Mouse (Mus musculus) cerebellum, postnatal 36 days (tissue): ENCODE measurements around the gene Angpt4.
A peak's percentile ranks its signal among the peaks of the same experiment; 100 is the strongest.

ENCODE experiments used
- DNase-seq, 2 experiments: peaks; one replicate each; pipeline ENCODE4 v3.0.0; 2021 to 2022; ENCODE audit warnings: mixed read lengths in 2 of 2

Gene Angpt4

DNA sequence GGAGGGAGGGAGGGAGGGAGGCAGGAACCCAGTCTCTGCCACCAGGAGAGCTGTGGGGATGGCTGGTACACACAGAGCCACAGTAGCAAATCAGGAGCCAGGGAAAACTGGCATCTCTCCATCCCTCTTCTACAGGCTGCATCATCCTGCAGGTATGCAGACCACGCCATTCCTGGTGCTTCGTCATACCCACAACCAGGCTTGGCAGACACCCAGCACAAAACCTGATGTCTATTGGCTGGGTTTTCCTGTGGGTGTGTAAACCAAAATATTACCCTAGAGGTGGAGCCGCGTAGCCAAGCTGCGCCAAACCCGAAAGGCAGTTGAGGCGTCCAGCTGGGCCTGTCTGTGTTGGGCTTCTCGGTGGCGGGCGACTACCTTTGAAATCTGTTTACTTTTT lies 51.5 kb downstream of the Angpt4 start:
- DNase-seq: peak; percentile 79

DNA sequence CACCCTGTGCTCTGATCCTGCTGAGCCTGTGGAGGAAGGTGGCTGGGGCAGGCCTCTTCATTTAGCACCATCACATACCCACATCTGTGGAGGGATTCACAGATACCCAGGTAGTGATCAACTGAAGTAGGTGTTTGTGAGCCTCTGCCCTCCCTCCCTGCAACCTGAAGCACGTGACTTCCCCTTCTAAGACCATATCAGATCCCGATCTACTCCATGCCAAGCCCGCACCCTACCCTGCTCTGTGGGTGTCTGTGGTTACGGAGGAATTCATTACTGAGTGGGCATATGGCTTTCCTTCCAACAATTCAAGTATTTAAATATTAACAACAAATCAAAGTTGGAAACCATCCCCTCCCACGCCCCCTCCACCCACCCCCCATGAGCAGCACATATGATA lies 52.3 kb downstream of the Angpt4 start:
- DNase-seq: no peak

DNA sequence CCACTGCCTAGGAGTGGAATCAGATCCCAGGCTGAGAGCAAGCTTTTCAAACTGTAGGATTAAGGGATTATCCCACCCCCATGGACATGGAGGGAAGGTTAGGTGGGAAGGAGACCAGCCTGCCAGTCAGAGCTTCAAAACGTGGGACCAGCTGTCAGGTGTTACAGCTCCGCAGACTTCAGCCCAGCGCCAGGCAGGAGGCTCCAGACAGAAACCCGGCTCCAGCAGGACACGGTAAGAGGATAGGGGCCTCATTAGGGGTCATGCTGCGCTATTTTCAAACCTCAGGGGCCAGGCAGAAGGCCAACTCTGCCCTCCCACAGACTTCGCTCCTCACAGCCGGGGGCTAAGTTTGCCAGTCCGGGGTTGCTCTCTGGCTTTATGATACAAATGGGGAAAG lies 53.0 kb downstream of the Angpt4 start:
- no peak for DNase-seq

DNA sequence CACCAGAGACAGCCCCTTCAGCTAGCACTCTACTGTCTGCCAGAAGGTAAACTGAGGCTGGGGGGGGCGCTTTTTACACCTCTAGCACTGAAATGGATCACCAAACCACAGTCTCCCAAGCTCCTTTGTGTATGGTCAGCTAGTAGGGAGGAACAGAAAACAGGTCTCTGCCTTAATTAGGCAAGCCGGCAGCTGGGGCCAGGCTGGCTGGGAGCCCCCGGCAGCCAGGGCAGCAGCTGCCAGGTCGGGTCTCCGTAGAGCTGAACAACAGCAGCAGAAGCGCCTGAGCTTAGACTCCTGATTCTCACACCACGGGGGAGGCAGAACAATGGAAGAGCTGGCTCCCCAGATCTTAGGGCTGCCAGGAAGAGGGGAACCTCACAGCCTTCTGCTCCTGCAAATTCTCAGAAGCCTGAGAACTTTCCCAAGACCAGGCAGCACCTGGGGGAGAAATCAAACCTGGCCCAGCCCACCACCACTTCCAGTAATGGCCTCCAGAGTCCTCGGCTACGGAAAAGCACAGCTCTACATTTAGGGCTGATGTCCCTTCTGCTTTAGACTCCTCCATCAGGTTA lies 56.3 kb downstream of the Angpt4 start:
- no peak for DNase-seq

DNA sequence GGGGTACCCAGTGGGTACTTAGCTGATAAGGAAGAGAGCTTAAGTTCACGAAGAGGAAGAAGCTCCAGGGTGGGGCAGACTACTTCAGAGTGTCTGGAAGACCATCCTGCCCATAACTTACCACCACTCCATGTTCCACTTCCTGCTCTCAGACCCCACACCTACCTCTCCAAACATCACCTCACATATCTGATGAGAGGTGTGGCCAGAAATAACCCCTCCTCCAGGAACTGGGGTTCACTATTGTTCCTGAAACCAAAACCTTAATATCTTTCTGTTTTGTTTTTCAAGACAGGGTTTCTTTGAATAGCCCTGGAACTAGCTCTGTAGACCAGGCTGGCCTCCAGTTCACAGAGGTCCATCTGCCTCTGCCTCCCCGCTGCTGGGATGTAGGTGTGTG lies 56.8 kb downstream of the Angpt4 start:
- DNase-seq: no peak

DNA sequence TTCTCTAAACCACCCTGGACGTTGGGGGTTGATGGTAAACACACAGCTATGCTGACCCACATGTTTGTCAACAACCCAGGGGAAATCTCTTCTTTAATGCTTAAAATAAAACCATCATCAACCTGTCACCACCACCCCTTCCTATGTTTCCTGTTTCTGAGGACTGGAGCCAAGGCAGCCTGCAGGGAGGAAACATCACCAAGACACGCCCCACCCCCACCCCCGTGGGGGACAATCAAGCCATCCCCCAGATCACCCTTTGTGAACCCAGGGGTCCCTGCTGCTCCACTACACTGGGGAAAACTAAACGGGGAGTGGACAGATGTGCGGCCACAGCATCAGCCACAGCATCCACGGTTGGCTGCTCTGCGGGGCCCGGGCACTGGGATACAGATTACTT lies 57.4 kb downstream of the Angpt4 start:
- DNase-seq: no peak

DNA sequence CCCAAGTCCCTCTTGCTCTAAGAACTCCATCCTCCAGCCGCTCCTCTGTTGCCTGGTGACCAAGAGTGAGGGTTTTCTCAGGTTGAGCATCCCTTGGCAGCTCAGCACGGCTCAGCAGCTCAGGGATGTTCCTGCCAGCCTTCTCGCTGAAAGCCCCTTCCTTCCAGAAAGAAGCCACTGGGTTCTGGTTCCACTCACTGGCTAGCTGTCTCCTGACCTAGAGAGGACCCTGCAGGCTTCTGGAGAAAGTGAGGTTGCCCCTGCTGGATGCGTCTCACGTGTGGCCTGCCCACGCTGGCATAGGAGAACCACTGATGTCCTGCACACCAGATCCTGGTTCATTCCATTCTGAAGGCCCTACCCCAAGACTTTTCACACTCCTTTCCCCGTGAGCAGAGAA lies 58.0 kb downstream of the Angpt4 start:
- DNase-seq: no peak

DNA sequence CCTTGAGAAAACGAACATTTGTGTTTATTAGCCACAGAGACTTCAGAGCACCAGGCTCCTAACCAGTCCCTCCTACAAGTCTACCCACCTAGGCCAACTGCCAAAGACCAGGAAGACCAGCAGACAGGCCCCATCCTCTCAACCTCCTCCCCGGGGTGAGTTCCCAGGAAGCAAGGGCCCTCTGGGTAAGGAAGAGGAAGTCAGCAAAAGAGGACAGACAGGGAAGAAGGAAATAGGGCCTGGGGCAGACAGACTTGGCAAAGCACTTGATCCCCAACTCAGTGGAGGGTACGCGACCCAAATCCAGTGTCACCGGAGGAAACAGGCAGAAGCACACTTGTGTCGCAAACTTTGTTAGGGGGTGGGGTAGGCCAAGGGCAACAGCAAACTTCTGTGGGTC lies 58.4 kb downstream of the Angpt4 start:
- no peak for DNase-seq

DNA sequence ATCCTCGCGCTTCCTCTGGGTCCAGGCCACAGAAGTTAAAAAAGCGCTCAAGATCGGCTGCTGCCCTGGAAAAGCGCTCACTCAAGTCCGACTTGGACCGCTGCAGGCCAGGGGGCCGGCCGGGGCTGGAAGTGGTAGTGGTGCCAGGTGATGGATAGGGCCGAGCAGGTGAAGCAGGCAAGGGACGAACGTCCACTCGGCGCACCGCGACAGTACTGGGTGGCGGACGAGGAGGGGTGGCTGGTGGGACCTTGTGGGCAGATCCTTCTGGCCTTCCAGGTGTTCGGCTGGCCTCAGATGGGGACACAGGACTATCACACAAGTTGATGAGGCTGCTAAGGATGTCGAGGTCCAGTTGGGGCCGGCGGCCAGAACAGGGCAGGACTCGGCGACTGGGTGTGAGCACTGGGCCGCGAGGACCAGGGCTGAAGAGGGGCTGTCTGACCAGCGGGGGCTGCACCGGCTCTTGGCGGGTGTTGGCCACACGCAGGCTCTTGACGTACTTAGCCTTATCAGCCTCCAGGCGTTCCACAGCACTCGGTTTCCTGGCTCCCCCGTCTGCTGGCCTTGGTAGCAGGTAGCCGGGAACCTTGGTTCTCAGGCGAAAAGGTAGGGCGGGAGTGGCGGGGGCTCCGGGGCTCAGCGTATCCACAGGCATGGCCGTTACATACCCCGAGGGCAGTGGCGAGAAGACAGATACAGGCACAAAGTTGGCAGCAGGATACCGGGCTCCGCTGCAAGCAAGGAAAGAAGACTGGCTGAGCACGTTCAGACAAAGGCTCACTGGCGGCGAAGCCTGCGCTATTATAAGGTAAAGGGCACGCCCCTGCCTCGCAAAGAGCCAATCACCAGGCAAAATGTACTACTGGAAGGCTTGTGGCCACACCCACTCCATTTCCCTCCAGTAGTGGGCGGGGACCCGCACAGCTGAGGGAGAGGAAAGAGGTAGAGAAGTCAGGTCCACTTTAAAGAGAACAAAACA lies 59.5 kb downstream of the Angpt4 start:
- peak; percentile 37 to 41 for DNase-seq

DNA sequence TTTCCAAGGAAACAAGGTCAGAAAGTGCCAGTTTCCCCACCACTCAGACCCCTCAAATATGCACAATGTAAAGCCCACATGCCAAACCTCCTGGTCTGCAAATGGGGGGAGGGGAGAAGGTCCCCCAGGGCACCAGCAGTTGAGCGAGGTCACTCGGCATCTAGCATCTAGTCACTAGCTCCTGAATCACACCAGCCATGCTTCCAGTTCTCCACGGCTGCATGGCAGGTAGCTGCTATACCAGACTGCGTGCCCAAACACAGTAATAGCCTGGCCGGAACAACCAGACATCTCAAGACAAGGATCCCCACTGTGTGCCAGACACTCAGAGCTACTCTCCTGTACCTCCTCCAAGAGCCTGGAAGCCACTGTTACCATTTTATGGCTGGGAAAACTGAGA lies 60.7 kb downstream of the Angpt4 start:
- no peak for DNase-seq

DNA sequence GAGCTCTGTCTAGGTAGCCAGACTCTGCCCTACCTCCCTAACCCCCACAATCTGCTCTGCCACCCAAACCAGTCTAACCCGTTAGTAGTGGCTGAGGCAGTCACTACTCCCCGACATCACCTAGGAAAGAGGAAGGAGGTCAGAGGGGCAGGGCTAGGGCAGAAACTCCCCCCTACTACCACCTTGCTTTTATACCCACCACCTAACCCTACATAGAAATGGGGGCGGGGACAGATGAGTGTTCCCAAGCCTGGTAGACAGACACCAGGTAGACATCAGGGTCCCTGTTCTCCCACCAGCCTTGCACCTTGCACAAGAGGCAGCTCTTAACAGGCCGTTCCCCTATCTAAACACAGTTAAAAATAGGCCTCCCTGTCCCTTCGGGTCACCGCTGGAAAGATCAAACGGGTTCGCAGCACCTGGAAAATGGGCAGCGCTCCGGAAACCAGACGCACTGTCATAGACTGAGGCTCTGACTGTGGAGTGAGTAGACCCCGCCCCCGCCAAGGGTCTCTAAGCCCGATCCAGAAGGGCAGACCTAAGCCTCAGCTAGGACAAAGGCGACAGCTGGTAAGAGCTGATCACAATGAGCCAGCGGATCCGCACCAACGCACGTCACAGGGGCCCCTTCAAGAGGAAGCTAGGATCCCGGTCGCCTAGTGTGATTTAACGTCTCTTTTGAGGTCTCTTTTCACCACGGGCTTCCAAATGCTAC lies 62.0 kb downstream of the Angpt4 start:
- DNase-seq: no peak

DNA sequence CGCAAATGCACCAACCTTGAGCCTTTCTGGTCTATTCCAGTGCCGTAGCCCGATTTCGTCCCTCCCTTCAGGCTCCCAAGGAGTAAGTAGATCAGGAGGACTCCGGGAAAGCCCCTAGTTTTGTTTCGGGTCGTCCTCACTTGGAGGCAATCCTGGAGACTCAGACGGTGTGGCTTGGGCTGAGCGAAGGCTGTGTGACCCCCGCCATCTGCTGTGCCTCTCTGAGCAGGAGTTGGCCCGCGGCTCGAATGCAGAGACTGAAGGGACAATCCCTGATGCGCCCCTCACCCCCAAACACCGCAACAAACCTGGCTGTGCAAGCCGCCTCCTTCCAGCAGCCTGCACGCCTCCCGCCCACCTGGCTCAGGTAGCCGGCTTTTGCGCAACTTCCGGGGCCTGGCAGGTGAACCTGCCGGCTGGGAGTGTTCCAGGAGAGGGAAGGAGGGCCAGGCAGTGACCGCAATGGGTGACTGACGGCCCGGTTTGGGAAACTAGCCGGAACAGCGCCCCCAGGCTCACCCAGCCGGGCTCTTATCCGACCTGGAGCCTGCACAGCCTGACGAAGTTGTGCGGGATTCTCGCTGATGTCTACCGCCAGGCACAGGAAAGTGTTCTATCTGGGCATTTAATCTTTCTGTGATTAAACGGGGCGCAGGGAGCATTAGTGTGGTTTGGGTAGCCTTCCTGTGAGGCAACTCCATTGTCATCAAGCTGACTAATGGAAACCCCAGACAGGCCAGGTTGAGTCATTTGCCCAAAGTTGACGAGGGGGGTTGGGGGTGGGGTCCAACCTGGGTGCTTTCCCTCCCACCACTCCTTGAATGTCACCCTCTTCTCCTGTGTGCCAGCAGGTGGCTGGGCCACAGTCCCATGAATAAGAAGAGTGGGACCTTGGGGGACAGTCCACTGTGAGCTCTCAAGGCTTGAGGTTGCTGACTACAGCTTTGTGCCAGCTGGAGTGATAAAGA lies 62.9 kb downstream of the Angpt4 start:
- peak; percentile 31 to 50 for DNase-seq

DNA sequence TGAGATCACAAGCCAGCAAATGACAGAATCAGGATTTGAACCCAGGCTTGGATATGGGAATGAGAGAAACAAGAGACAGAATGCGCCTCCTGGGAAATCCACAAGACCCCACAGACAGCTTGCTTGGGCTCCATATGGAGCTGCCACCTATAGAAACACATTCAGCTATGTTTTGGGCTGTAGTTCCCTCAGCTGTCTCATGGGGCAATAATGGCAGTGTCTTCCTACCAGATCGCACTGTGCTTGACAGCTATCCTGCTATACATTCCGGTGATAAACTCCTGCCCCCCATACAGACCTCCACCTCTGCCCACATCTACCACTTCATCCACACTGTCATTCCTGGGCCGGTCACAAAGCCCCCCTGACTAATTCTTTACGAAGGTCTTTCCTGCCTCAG lies 64.3 kb downstream of the Angpt4 start:
- no peak for DNase-seq

DNA sequence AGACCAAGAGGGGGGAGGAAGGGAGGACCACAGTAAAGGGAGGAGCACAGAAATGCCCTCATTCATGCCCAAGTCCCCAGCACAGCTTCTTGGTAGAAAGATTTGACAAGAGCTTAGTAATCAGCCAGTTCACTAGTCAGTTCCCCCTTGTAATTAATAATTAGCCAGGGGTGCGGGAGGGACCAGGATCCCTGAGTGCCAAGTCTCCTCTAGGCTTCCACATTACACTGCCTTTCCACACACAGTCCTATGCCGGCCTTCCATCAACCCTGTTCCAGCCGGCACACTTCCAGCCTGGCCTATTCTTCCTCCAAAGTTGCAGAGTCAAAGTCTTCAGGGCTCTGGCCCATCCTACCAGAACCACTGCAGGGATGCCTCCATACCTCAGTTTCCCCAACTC lies 65.1 kb downstream of the Angpt4 start:
- DNase-seq: no peak

DNA sequence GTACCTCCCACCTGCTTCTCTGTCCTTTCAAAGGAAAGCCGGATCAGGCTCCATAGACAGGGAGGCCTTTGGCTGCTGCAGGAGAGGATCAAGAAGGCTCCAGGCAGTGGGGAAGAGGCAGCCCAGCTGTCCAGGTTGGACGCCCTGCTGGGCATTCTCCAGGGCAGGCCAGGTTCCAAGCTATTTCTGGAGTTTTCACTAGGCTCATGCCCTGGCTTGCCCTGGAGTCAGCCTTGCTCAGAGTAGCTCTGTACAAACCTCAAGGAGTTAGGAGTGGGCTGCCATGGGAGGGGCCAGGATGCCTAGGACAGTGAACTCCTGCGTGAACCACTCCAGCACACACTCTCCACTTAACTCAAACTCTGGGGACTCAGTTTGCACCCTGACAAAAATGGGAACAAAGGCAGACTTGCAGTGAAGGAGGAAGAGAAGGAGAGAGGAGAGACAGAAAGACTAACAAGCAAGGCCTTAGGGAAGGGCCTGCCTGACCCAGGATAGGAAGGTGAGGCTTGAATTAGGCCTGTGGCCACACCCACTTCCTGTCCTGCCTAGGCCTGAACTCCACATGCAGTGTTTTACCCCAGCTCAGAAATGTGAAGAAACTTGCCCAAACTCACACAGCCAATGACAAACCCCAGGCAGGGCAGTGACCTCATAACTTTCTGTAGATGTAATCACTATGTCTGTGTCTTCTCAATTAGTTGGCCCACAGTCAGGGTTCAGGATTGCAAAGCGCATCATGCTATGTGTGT lies 66.9 kb downstream of the Angpt4 start:
- peak; percentile 76 to 78 for DNase-seq

DNA sequence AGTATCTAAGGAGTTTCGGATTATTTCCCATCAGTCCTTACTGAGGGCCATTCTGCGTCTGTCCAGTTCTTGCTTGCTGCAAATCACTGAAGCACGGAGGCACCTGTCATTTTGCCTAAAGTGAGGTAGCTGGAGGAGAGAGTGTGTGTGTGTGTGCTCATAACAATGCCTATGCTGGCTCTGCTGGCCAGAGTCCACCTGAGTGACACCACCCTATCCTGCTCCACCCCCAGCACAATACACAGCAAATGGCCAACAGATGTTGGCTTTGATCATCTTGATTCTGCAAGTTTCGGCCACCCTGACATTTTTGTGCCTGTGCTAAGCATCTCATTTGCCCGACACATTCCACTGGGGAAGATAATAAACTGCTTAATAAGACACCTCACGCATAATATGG lies 67.5 kb downstream of the Angpt4 start:
- no peak for DNase-seq

DNA sequence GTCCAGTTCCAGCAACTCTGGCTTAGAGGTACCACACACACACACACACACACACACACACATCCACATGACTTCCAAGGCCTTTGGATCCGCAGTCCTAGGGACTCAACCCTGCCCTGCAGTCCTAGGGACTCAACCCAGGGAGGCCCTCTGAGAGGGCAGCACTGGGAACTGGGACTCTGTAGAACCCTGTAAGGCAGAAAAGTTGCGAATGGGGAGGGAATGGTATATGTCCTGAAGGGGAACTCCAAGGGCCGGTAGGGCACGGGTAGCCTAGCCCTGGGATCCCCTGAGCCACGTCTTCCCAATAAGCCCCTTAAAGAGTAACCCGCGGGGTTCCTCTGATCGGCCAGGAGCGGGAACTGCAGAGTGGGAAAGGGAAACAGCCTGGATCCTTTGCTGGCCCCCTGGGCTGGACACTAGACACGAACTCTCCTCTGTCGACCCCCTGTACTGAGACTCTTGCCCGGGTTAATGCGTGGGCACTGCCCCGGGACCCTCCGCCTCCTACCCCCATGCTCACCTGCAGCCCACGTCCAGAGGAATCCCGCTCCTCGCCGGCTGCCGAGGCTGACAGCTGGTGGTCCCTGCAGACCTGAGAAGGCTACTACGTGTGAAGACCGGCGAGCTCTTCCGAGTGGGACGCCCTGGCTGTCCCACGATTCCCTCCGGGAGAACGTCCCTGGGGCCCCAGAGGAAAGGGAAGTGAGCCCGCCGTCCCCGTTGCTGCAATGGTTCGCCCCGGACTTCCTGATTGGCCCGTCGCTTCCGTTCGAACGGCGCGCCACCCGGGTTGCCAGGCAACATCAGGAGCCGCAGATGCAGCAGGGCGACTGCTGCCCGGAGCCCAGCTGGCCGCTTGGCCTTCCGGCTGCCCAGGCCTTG lies 68.7 kb downstream of the Angpt4 start, which contains the start of gene Fam110a:
Gene Fam110a (minus strand): TSS at position 750 of the 885 bp plus-strand sequence.
- peak; percentile 86 to 88 for DNase-seq

DNA sequence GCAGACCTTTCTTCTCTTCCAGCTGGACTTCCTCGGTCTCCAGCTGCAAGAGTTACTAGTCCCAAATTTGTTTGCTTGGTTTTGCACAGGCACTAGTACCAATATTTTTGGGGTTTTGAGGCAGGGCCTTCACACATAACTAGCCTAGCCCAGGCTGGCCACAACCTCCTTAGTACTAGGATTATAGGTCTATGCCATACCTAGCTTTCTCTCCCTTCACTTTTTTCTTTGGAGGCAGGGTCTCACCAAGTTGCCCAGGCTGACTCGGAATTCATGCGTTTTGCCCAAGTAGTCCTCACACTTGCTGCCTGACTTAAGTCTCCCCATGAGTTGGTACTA lies 69.3 kb downstream of the Angpt4 start:
- DNase-seq: no peak

DNA sequence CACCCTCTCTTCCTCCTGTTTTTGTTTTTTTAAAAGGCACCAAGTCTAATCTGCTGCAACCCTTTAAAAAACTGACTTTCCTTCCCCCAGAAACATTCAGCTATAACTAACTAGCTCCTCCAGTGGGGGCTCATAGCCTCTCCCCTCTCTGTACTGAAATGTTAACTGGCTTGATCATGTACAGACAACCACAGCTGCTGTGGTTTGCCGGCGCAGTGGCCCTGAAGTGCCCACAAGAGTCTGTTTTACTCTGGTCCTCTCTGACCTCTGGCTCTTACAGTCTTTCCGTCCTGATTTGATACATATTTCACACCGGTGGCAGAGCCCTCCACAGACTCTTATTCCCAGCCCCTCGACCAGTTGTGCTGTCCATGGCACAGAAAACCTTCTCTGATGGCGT lies 70.3 kb downstream of the Angpt4 start:
- no peak for DNase-seq

DNA sequence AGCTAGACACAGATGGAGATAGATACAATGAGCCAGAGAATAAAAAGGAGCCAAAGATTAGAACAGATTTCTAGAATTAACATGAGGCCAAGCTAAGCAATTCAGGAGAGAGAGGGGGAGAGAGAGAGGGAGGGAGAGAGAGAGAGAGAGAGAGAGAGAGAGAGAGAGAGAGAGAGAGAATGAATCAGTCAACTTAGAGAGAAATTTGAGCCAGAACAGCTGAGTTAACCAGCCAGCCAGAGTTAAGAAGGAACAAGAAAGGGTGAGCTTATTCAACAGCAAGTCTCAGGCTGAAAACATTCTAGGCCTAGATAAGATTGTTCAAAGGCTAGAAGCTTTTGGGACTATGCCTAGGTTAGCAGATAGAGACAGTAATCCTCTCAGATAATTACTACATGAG lies 71.5 kb downstream of the Angpt4 start:
- DNase-seq: no peak

DNA sequence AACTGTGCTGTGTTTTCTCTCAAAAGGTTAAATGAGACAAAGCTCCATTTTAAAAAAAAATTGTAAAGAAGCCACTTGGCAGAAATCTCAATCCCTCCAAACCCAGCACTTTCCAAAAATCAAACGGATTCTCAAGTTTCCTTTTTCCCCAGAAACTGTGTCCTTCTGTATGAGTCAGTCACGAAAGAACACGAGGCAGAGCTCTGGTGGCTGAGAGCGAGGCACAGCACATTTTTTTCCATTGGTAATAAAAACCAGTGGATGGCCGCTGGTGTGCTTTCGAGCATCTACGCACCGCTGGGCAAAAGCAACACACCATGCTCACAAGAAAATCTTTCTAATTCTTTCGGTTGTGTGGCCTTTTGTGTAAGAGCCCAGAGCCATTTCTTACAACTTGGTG lies 73.0 kb downstream of the Angpt4 start:
- DNase-seq: no peak
